Mouse (Mus musculus): ENCODE data around the gene Babam2. TPM values are rescaled to one million over a fixed set of nuclear protein-coding genes. Genes with fewer than 3 reads are reported as not detected.

Gene Babam2
- polyA plus RNA-seq, 1 experiment from 2014 or later: 90.2 TPM

GRCm38 (mm10) chr5:32033621-32034020, 336.1 kb downstream of the Babam2 start:
- Histone ChIP-seq H3K36me3 (ENCODE audit: insufficient read depth, low read length) (no peaks in the 10 kb centered on the region), H3K4me1 (replicated peaks; ENCODE audit: insufficient read depth, low read length) (no peaks in the 10 kb centered on the region), H3K4me2 (ENCODE audit: low read length) (no peak overlapping the region), H3K4me3 (replicated peaks; ENCODE audit: low read depth, low read length) (no peak overlapping the region), H3K9ac (ENCODE audit: low read depth, low read length) (no peak overlapping the region), H3K9me3 (replicated peaks; ENCODE audit: low read length) (no peaks in the 10 kb centered on the region), H3K27me3 (ENCODE audit: insufficient read depth, low read length) (no peaks in the 10 kb centered on the region), H3K27ac (no peak overlapping the region)
- no peak for TF ChIP-seq CTCF (IDR thresholded peaks at IDR 0.05; ENCODE audit: low read depth)
- ATAC-seq (replicated peaks; ENCODE audit: low FRiP score, low read depth) (no peak), DNase-seq (ENCODE audit: low spot score) (no peak)

DNA sequence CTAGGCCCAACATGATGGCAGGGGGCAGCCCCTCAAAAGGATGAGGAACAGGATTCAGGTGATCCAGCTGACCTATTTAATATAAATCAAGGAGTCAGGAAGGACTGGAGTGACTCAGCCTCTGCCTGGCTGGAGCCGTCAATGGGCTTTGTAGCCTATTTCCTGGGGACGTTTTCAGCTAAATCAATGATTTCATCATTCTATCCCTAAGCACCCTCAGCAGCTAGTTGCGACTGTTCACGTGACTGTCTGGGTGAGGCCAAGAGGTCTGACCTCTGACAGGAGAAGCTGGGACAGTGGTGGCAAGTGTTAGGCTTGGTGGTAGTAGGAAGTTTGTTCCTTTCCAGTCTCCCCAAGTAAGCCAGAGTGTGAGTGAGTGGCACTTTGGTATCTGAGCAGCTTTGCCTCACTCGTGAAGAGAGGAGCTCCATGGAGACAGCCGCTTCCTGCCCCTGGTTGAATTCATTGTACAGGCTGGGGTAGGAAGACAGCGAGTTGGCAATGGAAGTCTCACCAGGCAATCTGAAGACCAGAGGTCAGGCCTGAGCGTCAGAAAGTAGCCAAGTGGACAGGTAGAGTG, 337.1 kb downstream of the Babam2 start:
- no peak for TF ChIP-seq CTCF (IDR thresholded peaks at IDR 0.05; ENCODE audit: low read depth)
- H3K9ac ChIP-seq (ENCODE audit: low read depth, low read length): no peak overlapping the region
- 74% methylated on average over 8 of the region's 8 CpGs for WGBS
- no peaks in the 10 kb centered on the region for H3K27me3 ChIP-seq (ENCODE audit: insufficient read depth, low read length)
- no peaks in the 10 kb centered on the region for H3K4me1 ChIP-seq (replicated peaks; ENCODE audit: insufficient read depth, low read length)
- no peak overlapping the region for H3K4me3 ChIP-seq (replicated peaks; ENCODE audit: low read depth, low read length)
- no peaks in the 10 kb centered on the region for H3K9me3 ChIP-seq (replicated peaks; ENCODE audit: low read length)
- no peaks in the 10 kb centered on the region for H3K36me3 ChIP-seq (ENCODE audit: insufficient read depth, low read length)
- H3K4me2 ChIP-seq (ENCODE audit: low read length): no peak overlapping the region
- no peak overlapping the region for H3K27ac ChIP-seq
- no peak for DNase-seq (ENCODE audit: low spot score)
- no peak for ATAC-seq (replicated peaks; ENCODE audit: low FRiP score, low read depth)

DNA sequence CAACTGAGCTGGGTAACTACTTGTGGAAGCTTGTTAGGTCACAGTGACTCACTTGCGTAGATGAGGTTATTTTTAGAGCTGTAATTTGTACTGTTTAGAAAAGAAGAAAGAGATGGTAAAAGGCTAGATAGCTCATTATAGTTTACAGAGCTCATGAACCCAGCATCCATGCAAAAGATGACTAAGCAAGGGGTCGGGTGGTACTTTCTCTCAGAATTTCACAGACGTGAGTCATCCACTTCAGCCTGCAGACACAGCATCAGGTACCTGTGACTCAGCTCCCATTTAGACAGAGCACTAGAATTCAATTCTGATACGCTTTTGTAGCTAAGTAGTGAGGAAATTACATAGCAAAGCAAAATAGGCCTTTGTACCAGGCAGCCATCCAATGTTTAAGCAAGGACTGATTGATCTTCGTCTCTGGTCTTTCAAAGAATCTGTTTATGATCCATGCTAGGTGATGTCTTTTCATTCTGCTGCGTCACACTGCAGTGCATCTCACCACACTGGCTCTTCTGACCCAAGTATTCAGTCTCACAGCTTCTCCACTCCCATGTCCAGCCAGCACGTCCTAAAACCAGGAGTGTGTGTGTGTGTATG, 338.3 kb downstream of the Babam2 start:
- no peak for DNase-seq (ENCODE audit: low spot score)
- no peak overlapping the region for H3K27ac ChIP-seq
- no peak overlapping the region for H3K9ac ChIP-seq (ENCODE audit: low read depth, low read length)

DNA sequence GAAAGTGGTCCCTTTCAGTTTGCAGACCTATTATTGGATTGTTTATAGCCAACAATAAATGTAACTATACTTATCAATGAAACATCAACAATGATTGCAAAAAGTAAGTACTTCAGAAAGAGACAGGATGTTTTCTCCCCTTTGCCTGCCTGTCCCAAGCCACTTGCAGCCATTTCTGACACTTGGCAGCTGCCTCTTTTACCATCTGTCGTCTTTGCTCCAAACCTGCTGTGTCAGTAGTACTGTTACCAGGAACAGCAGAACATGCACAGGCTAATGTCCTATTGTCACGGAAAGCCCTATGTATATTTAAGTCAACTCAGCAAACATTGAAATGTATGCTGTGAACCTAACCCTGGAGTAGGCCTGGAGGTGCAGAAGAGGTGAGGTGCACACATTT, 339.4 kb downstream of the Babam2 start:
- Histone ChIP-seq H3K27ac (no peak overlapping the region), H3K4me3 (replicated peaks; ENCODE audit: low read depth, low read length) (no peak overlapping the region), H3K27me3 (ENCODE audit: insufficient read depth, low read length) (no peaks in the 10 kb centered on the region), H3K36me3 (ENCODE audit: insufficient read depth, low read length) (no peaks in the 10 kb centered on the region), H3K9me3 (replicated peaks; ENCODE audit: low read length) (no peaks in the 10 kb centered on the region), H3K9ac (ENCODE audit: low read depth, low read length) (no peak overlapping the region), H3K4me1 (replicated peaks; ENCODE audit: insufficient read depth, low read length) (no peaks in the 10 kb centered on the region; the same call in 1 of the 2 replicates), H3K4me2 (ENCODE audit: low read length) (no peak overlapping the region)
- WGBS: 59% methylated on average over 2 of the region's 2 CpGs
- DNase-seq (ENCODE audit: low spot score): no peak
- ATAC-seq (replicated peaks; ENCODE audit: low FRiP score, low read depth): no peak
- no peak for TF ChIP-seq CTCF (IDR thresholded peaks at IDR 0.05; ENCODE audit: low read depth)

More for the DNA sequence above, 338.3 kb downstream of the Babam2 start:
- WGBS: 60% methylated on average over 7 of the region's 7 CpGs
- Histone ChIP-seq H3K27me3 (ENCODE audit: insufficient read depth, low read length) (no peaks in the 10 kb centered on the region), H3K4me1 (replicated peaks; ENCODE audit: insufficient read depth, low read length) (no peaks in the 10 kb centered on the region), H3K4me3 (replicated peaks; ENCODE audit: low read depth, low read length) (no peak overlapping the region), H3K36me3 (ENCODE audit: insufficient read depth, low read length) (no peaks in the 10 kb centered on the region), H3K9me3 (replicated peaks; ENCODE audit: low read length) (no peaks in the 10 kb centered on the region), H3K4me2 (ENCODE audit: low read length) (no peak overlapping the region)
- ATAC-seq (replicated peaks; ENCODE audit: low FRiP score, low read depth): no peak
- no peak for TF ChIP-seq CTCF (IDR thresholded peaks at IDR 0.05; ENCODE audit: low read depth)

DNA sequence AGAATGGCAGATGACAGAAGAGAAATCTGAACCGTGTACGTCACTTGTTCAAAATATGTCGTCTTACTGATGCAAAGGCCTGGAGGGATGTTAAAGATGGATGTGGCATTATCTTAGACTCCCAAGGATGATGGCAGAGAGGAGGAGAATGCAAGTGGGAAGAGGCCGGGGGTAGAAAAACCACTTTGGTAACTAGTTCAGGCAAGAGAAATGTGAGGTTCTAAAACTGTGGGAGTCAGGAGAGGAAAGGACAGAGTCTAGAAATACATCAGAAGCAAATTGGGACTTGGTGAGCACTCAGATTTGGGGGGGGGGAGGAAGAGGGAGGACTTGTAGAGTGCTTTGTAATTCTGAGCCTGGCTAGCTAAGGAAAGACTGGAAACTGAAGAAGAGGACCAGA, 340.1 kb downstream of the Babam2 start:
- H3K4me2 ChIP-seq (ENCODE audit: low read length): no peak overlapping the region
- no peak for ATAC-seq (replicated peaks; ENCODE audit: low FRiP score, low read depth)
- no peak for TF ChIP-seq CTCF (IDR thresholded peaks at IDR 0.05; ENCODE audit: low read depth)
- H3K9me3 ChIP-seq (replicated peaks; ENCODE audit: low read length): no peaks in the 10 kb centered on the region
- no peak overlapping the region for H3K9ac ChIP-seq (ENCODE audit: low read depth, low read length)
- no peaks in the 10 kb centered on the region; the same call in 1 of the 2 replicates for H3K4me1 ChIP-seq (replicated peaks; ENCODE audit: insufficient read depth, low read length)
- no peaks in the 10 kb centered on the region for H3K27me3 ChIP-seq (ENCODE audit: insufficient read depth, low read length)
- H3K27ac ChIP-seq: no peak overlapping the region
- H3K4me3 ChIP-seq (replicated peaks; ENCODE audit: low read depth, low read length): no peak overlapping the region
- no peaks in the 10 kb centered on the region for H3K36me3 ChIP-seq (ENCODE audit: insufficient read depth, low read length)
- 96% methylated on average over 4 of the region's 4 CpGs for whole genome bisulfite sequencing
- DNase-seq (ENCODE audit: low spot score): no peak

DNA sequence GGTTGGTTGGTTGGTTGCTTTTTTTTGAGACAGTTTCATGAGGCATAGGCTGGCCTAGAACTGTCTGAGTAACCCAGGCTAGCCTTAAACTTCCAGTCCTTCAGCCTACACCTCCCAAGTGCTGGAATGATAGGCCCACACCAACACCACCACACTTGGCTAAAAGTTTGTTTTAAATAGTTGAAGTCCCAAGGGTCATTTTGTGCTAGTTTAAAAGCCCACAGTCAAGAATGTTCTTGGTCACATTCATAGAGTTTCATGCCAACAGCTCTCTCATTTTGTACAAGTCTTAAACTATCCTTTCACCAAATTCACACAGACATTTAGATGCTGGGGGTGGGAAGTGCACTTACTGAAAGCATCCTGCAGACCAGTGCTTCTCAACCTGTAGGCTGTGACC, 341.5 kb downstream of the Babam2 start:
- DNase-seq (ENCODE audit: low spot score): no peak
- Histone ChIP-seq H3K4me2 (ENCODE audit: low read length) (no peak overlapping the region), H3K27me3 (ENCODE audit: insufficient read depth, low read length) (no peaks in the 10 kb centered on the region), H3K4me1 (replicated peaks; ENCODE audit: insufficient read depth, low read length) (peaks cover 2% of the 10 kb centered on the region; the same call in 1 of the 2 replicates), H3K36me3 (ENCODE audit: insufficient read depth, low read length) (no peaks in the 10 kb centered on the region), H3K4me3 (replicated peaks; ENCODE audit: low read depth, low read length) (no peak overlapping the region), H3K9ac (ENCODE audit: low read depth, low read length) (no peak overlapping the region), H3K9me3 (replicated peaks; ENCODE audit: low read length) (no peaks in the 10 kb centered on the region), H3K27ac (no peak overlapping the region)
- ATAC-seq (replicated peaks; ENCODE audit: low FRiP score, low read depth): no peak
- TF ChIP-seq CTCF (IDR thresholded peaks at IDR 0.05; ENCODE audit: low read depth): no peak

GRCm38 (mm10) chr5:32039511-32039910, 342.0 kb downstream of the Babam2 start:
- Histone ChIP-seq H3K27ac (no peak overlapping the region), H3K4me3 (replicated peaks; ENCODE audit: low read depth, low read length) (no peak overlapping the region), H3K9ac (ENCODE audit: low read depth, low read length) (no peak overlapping the region), H3K4me1 (replicated peaks; ENCODE audit: insufficient read depth, low read length) (peaks cover 4% of the 10 kb centered on the region; the same call in 1 of the 2 replicates), H3K9me3 (replicated peaks; ENCODE audit: low read length) (no peaks in the 10 kb centered on the region), H3K4me2 (ENCODE audit: low read length) (no peak overlapping the region), H3K36me3 (ENCODE audit: insufficient read depth, low read length) (no peaks in the 10 kb centered on the region), H3K27me3 (ENCODE audit: insufficient read depth, low read length) (no peaks in the 10 kb centered on the region)
- ATAC-seq (replicated peaks; ENCODE audit: low FRiP score, low read depth): no peak
- DNase-seq (ENCODE audit: low spot score): no peak
- no peak for TF ChIP-seq CTCF (IDR thresholded peaks at IDR 0.05; ENCODE audit: low read depth)
- WGBS: 88% methylated on average over 3 of the region's 3 CpGs
